Mouse (Mus musculus) spleen, postnatal 10 days (tissue): ENCODE results near the gene Dock1.

Source experiments
- DNase-seq, 2 experiments: peaks; one replicate each; pipeline ENCODE4 v3.0.0; 2021 to 2022; ENCODE audit warnings: low spot score in 2 of 2

The Dock1 gene

DNA sequence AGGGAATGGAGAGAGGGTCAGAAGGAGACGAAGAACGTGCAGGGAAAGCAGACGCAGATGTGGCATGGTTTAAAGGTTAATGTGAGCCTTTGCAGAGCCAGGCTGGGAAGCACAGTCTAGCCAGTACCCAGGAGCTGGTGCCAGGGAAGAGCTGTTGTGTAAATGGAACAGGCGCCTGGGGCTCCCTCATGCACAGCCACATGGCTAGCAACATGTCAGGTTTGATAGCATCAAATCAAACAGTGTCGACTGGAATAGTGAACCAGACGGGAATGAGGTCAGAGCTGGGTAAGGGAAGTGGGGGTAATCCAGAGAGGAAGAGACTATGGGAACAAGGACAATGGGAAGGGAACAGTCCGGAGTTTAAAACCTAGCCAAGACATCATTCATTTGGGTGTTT lies 384.2 kb downstream of the Dock1 start:
- DNase-seq = no peak

DNA sequence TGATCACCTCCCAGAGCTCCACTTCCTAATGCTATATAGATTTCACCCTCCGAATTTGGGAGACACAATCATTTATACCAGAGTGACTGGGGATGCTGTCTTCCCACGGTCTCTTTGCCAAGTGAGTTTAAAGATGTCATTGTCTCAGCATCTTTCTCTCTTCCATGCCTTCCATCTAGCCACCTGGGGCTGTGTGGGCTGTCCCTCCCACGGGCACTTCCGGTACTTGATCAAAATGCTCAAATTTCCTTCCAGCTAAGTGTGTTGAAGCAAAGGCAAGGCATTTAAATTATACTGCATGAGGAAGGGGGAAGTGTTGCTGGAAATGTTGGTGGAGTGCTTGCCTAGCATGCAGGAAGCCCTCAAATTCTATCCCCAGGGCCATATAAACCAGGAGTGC lies 388.6 kb downstream of the Dock1 start:
- no peak for DNase-seq

DNA sequence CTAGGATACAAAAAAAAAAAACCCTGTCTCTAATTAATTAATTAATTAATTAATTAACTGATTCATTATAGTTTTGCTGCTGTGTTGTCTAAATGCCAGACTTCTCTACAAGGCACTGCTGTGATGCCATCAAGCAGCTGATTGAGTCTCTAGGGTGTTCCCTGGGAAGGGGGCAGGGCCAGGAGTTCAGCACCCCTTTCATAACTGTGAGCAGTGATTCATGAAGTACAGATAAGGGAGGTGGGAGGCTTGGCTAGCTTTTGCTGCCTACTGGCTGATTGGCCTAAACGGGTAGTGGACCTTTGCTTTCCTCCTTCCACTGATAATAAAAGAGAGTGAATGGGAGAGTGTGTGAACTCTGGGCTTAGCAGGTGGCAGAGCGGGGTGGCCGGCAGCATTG lies 389.1 kb downstream of the Dock1 start:
- DNase-seq = no peak

DNA sequence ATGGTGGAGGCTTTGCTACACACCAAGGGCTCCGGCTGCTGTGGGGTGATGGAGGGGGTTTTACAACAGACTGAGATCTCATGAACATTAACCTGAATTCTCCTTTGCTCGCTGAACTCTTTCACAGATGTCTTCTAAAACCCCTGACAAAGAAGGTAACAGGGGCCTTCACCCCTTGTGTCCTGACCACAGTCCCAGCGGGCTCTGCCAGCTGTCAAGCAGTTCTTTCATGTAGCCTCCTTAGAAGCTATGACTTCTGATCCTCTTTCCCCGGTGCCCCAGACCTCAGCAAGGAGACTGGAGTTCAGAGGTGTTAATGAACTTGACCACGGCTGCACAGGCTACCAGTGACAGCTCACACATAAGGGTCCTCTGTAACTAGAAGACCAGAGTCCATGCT lies 393.4 kb downstream of the Dock1 start:
- no peak for DNase-seq

DNA sequence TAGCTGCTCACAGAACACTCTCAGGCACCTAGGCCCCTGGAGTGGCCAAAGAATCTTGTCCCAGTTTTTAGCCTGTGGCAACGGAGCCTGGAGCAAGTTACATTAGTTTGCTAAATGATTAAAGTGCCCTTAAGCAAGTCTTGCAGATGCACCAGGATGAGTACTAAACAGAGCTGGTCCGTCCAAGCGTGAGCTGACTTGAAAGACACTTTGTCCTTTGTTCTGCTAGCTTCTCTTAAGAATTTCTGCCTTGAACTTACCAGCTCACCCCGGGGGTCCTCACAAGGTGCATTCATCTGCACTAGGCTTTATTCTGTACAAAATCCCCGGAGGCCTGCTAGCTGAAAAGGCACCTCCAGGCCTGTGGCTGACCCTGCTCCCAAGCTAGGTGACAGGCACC lies 394.8 kb downstream of the Dock1 start:
- DNase-seq = no peak

DNA sequence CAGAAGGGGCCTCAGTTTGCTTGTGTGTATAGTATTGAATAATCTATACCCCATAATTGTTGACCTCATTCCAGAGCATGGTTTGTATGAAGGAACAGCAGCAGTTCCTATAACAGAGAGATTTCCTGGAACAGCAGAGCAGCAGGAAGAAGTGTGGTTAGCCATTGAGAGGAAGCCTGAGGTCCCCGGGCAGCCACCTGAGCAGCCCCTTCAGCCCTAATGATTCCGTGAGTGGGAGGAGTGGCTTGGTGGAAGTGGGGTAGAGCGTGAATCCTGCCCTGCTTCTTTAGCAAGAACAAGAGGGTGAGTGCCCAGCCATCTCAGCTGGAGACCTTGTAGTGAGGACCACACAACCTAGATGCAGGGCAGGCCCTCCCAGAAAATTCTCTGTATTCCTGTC lies 398.4 kb downstream of the Dock1 start:
- no peak for DNase-seq

- no peak for DNase-seq
Observed at GRCm38 (mm10) chr7:135076904-135077303, 406.4 kb downstream of the Dock1 start.

GRCm38 (mm10) chr7:135077340-135077739 lies 406.9 kb downstream of the Dock1 start:
- DNase-seq = no peak

GRCm38 (mm10) chr7:135077806-135078205 lies 407.4 kb downstream of the Dock1 start:
- DNase-seq = no peak

- DNase-seq = no peak
Observed at GRCm38 (mm10) chr7:135083421-135083820, 413.0 kb downstream of the Dock1 start.

GRCm38 (mm10) chr7:135084069-135084468 lies 413.6 kb downstream of the Dock1 start:
- no peak for DNase-seq

DNA sequence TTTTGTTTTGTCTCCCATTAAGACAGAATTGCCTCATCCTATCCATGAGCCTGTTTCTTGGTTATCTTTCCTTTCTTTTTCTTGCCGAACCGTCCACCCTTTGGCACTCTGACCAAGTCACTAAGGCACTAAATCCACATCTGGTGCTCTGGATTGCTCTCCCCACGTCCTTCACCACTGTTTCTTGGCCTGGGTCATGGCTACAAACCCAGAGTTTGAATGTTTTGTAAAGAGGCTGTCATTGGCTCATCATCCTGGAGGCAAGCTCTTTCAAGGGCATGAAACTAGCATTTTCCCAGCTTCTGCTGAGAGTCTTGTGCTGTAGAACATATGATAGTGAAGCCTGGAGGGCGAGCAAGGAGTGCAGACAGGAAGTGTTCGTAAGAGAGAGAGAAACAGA lies 416.1 kb downstream of the Dock1 start:
- no peak for DNase-seq

GRCm38 (mm10) chr7:135089626-135090025 lies 419.2 kb downstream of the Dock1 start:
- DNase-seq = no peak

DNA sequence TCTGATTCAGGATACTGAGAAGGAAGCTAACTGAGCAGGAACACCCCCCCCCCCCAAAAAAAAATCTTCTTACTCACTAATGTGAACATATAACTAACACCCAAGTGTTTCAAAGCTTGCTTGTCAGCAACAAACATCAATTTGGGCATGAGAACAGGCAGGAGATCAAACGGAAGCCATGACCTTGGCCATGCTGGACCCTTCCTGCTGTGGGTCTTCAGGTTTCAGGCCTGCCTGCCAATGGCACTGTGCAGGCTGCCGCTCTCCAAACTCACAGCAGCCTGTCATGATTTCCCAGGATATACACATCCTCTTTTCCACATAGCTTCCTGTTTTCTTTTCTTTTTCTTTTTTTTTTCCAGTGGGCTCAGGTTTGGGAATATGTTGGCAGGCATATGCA lies 423.4 kb downstream of the Dock1 start:
- DNase-seq = no peak

GRCm38 (mm10) chr7:135101921-135102320 lies 431.5 kb downstream of the Dock1 start:
- DNase-seq = no peak

GRCm38 (mm10) chr7:135106536-135106935 lies 436.1 kb downstream of the Dock1 start:
- DNase-seq = no peak

GRCm38 (mm10) chr7:135110307-135110706 lies 439.9 kb downstream of the Dock1 start:
- no peak for DNase-seq

DNA sequence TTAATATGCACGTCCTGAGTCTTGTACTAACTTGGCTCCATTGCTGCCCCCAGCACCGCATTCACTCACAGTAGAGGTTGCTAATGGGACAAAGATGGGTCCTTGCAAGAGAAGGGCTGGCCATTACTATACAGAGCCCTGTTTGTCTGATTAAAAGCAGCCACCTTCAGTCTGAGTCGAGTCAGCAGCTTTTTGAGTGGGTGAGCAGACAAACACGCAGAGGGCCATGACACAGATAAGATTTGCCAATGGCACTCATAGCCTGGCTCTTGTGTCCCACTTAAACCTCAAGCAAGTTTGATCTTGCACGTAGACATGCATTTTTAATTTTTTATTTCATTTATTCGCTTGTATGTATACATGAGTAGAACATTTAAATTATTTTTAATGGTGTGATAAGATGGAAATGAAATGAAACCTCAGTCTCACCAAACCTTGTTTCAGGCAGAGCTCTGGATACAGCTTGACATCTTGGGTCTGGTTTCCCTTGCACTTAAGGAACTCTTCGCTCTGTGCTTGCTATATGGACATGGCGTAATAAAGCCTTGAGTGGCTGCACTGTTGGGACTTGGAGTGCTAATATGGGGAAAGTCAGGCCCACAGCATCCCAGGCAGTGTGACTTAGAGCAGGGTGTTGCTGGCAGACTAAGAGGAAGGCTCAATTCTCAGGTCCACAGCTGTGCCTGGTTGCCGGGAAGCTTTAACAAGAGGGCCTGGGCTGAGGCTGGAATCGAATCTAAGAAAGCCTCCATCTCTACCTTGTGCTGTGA lies 455.0 kb downstream of the Dock1 start:
- DNase-seq = no peak

GRCm38 (mm10) chr7:135132461-135132860 lies 462.0 kb downstream of the Dock1 start:
- no peak for DNase-seq

- no peak for DNase-seq
Observed at GRCm38 (mm10) chr7:135134619-135135018, 464.2 kb downstream of the Dock1 start.

DNA sequence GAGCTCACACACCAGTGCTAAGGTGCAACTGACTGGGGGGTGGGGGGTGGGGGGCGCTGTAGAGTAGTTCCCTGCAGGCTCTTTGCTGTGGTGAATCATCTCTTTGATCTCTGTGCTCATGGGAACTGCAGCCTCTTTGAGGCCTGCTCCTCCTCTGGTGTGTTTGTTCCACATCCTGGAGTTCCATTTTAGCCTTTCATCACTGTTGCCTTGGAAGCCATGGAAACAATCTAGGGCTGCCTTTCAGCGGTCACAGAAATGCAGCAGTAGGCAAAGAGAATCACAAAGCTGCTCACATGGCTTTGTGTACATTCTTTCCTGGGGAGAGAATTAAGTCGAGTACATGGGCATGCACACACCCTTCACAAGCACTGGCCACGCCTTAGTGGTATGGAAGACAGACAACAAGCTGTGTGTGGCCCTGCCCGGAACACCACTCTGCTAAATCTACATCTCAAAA lies 468.7 kb downstream of the Dock1 start:
- no peak for DNase-seq

DNA sequence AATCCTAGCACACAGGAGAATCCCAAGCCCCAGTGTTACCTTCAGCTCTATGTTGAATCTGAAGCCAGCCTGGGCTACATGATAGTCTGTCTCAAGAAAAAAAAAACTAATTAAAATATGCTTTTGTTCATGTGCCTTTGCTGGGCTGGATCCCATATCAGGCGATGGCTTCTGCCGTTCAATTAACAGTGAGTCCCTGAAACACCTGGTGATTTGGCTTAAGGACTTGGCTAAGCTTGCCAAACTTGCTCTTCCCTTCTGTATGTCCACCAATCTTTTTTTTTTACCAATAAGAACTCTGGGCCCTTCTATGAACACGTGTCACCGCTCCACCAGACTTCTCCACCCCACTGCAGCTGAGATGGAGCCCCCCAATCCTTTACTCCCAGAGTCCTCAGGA lies 474.3 kb downstream of the Dock1 start:
- no peak for DNase-seq

GRCm38 (mm10) chr7:135150926-135151325 lies 480.5 kb downstream of the Dock1 start:
- no peak for DNase-seq

DNA sequence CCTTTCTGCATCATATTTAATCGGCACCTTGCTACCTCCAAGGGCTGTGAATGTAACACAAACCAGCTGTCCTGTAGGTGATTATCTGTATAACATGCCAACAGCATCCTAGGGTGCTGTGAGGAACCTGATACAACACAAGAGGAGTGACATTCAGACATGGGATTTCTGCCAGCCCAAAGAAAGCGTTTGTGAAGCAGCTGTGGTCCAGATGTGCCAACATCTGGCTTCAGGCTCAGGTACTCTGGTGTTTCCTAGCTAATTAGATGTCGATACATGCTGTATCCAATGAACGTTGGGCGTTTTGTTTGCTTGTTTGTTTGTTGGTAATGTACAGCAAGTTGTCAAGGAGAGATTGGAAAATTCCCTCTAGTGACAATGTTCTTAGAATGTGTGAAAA lies 487.1 kb downstream of the Dock1 start:
- DNase-seq = no peak
